Mouse (Mus musculus): ENCODE data around the gene Pfas. TPM values are rescaled to one million over a fixed set of nuclear protein-coding genes. Genes with fewer than 3 reads are reported as not detected.
A peak's percentile ranks its signal among the peaks of the same experiment; 100 is the strongest.

Pfas gene
- polyA plus RNA-seq, 1 experiment from 2014 or later: 19.1 TPM

DNA sequence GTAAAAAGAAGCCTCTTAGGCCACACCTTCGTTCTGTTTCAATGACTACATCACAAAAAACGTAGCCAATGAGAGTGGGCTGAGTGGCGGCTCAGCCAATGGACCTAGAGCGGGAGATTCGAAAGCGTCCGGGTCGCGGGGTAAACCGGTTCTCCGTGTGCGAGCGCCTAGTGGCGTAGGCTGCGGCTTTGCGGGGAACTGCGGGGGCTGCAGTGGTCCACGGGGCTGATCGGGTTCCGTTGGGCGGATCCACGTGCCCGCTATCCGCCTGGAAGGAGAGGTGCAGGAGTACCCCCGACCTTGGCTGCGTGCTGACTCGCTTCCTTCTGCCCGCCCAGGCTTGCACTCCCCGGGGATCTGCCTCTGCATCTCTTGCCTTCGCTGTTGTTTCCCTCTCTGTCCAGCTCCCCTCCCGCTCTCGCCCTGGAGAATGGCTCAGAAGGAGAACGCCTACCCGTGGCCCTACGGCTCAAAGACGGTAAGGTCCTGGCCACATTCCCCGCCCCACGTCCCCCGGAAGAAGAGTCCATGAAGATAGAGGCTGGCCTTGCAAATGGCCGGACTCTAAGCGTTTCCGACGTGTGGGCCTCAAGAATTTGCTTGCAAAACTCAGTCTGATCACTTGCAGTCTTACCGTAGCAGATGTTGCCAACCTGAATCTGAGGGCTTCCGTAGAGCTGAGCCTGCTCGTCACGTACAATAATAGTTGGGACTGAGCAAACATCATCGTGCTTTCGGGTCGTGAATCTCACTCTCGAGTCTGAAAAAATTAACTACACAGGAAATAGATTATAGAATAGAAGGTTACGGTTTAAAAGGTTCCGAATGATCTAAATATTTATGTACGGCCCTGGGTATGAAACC lies 37.5 kb upstream of the Pfas start, which contains the start of gene Aurkb:
Aurkb (plus strand) TSS at position 117 of the 864 bp plus-strand sequence.
- Histone ChIP-seq H3K36me3 (ENCODE audit: control insufficient read depth, insufficient read depth, low read length) (peaks cover 26% of the 10 kb centered on the region), H3K9ac (ENCODE audit: low read depth, low read length) (peak within 1 kb of the TSS; percentile 81), H3K27ac (replicated peaks; ENCODE audit: low read depth, low read length) (peak within 1 kb of the TSS; percentile 85), H3K4me2 (ENCODE audit: low read depth, low read length) (peak within 1 kb of the TSS; percentile 80), H3K4me1 (ENCODE audit: control insufficient read depth, insufficient read depth, low read length) (no peaks in the 10 kb centered on the region), H3K27me3 (replicated peaks; ENCODE audit: control insufficient read depth, insufficient read depth, low read length) (no peaks in the 10 kb centered on the region), H3K4me3 (ENCODE audit: low read depth, low read length) (peak within 1 kb of the TSS; percentile 76), H3K9me3 (ENCODE audit: control insufficient read depth, low read length) (no peaks in the 10 kb centered on the region)
- under 1% methylated on average over 41 of the region's 54 CpGs for WGBS
- peak; percentile 97 for DNase-seq (ENCODE audit: low spot score)
- peak; percentile 84 for ATAC-seq (ENCODE audit: low read depth)

DNA sequence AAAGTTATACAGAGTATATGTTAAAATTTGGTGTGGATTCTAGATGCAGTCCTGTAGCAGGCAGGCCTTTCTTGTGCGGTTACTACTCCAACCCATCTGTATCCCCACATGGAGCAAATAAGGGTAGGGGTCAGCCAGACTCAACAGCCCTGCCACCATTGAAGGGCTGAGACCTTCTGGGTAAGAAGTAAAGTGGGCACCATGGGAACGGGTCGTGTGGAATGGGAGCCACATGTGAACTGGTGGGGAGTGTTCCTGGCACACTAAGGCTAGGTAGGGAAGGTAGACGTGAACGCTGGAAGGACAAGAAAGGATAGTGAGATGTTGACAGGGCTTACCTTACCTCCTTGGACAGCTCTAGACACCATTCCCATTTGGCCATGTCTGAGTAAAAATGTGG lies 29.9 kb upstream of the Pfas start:
- no peak overlapping the region for H3K9ac ChIP-seq (ENCODE audit: low read depth, low read length)
- H3K4me2 ChIP-seq (ENCODE audit: low read depth, low read length): peak overlapping the region; percentile 66
- peaks cover 19% of the 10 kb centered on the region for H3K4me1 ChIP-seq (ENCODE audit: control insufficient read depth, insufficient read depth, low read length)
- no peaks in the 10 kb centered on the region for H3K27me3 ChIP-seq (replicated peaks; ENCODE audit: control insufficient read depth, insufficient read depth, low read length)
- H3K27ac ChIP-seq (replicated peaks; ENCODE audit: low read depth, low read length): no peak overlapping the region
- H3K4me3 ChIP-seq (ENCODE audit: low read depth, low read length): peak overlapping the region; percentile 53; the same call in 1 of the 2 replicates
- ATAC-seq (ENCODE audit: low read depth) (no peak), DNase-seq (ENCODE audit: low spot score) (no peak)
- WGBS: 67% methylated on average over 5 of the region's 5 CpGs
- peaks cover 29% of the 10 kb centered on the region for H3K36me3 ChIP-seq (ENCODE audit: control insufficient read depth, insufficient read depth, low read length)
- H3K9me3 ChIP-seq (ENCODE audit: control insufficient read depth, low read length): no peaks in the 10 kb centered on the region

DNA sequence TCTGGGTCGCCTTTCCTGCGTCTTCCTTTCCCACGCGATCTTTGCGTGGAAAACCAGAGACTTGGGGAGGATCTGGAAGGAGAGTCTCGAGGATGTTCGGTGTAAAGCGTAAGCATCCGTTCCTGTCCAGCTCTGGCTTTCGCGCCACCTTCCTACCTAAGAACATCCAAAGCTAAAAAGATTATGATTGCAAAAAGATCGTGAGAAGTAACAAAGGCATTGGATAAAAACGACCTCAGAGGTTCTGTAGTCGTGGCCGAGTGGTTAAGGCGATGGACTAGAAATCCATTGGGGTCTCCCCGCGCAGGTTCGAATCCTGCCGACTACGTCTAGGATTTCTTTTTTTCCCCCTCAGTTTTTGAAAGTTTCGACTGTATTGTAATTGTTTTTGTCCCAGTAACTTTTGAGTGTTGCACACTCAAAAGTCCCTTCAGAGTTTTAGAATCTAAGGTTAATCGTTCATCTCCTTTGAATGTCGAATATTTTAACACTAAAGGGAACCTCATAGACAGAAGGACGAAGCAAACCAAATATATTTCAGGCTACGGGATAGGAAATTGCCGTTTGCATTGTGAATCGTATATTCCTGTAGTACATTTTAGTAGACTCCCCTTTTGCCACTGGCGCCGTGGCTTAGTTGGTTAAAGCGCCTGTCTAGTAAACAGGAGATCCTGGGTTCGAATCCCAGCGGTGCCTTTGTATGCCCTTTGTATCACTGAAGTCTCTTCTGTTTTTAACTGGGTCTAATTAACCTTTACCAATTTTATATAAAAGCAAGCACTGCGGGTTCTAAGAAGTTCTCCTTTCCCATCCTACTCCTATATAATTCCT lies 29.2 kb upstream of the Pfas start:
- DNase-seq (ENCODE audit: low spot score): peak; percentile 94
- peak overlapping the region; percentile 53 for H3K4me3 ChIP-seq (ENCODE audit: low read depth, low read length)
- peak; percentile 14 for ATAC-seq (ENCODE audit: low read depth)
- H3K36me3 ChIP-seq (ENCODE audit: control insufficient read depth, insufficient read depth, low read length): peaks cover 35% of the 10 kb centered on the region
- WGBS: under 1% methylated on average over 34 of the region's 34 CpGs
- H3K9me3 ChIP-seq (ENCODE audit: control insufficient read depth, low read length): no peaks in the 10 kb centered on the region
- peak overlapping the region; percentile 51 for H3K4me2 ChIP-seq (ENCODE audit: low read depth, low read length)
- peaks cover 19% of the 10 kb centered on the region for H3K4me1 ChIP-seq (ENCODE audit: control insufficient read depth, insufficient read depth, low read length)
- peak overlapping the region; percentile 67 for H3K9ac ChIP-seq (ENCODE audit: low read depth, low read length)
- H3K27me3 ChIP-seq (replicated peaks; ENCODE audit: control insufficient read depth, insufficient read depth, low read length): no peaks in the 10 kb centered on the region
- H3K27ac ChIP-seq (replicated peaks; ENCODE audit: low read depth, low read length): peak overlapping the region; percentile 75

DNA sequence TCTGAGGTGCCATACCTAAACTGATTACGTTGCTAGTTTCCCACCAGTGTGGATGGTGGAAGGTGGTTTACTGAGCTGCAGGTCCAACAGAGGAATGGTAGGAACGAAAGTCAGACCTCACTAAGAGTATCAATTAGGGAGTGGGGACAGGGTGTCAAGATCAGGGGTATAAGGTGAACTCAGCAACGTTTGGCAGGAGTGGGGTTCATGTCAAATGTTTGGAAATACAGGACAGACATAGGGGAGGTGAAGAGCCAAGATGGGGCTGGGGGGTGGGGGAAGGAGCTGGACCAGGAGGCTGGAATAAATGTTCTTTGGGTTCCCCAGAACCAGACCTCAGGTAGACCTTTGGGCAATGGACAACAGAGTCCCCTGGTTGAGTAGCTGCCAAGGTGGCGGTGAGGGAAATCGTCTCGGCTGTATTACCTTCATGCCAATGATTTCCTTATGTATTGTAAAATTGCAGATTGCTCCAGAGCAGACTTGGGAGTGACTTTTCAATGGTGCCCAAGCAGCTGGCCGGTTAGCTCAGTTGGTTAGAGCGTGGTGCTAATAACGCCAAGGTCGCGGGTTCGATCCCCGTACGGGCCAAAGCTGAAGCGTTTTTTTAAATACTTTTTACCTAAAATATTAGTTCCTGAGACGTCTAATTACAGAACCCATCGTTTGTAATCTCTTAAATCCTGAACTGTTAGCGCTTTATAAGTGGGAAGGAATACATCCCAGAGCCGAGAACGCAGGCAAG lies 28.4 kb upstream of the Pfas start:
- ATAC-seq (ENCODE audit: low read depth) (no peak), DNase-seq (ENCODE audit: low spot score) (peak; percentile 88)
- Histone ChIP-seq H3K36me3 (ENCODE audit: control insufficient read depth, insufficient read depth, low read length) (peaks cover 41% of the 10 kb centered on the region), H3K4me2 (ENCODE audit: low read depth, low read length) (peak overlapping the region; percentile 51), H3K27me3 (replicated peaks; ENCODE audit: control insufficient read depth, insufficient read depth, low read length) (no peaks in the 10 kb centered on the region), H3K27ac (replicated peaks; ENCODE audit: low read depth, low read length) (peak overlapping the region; percentile 75), H3K4me1 (ENCODE audit: control insufficient read depth, insufficient read depth, low read length) (peaks cover 19% of the 10 kb centered on the region), H3K9me3 (ENCODE audit: control insufficient read depth, low read length) (no peaks in the 10 kb centered on the region), H3K9ac (ENCODE audit: low read depth, low read length) (peak overlapping the region; percentile 67), H3K4me3 (ENCODE audit: low read depth, low read length) (peak overlapping the region; percentile 53)
- 10% methylated on average over 20 of the region's 20 CpGs for WGBS

DNA sequence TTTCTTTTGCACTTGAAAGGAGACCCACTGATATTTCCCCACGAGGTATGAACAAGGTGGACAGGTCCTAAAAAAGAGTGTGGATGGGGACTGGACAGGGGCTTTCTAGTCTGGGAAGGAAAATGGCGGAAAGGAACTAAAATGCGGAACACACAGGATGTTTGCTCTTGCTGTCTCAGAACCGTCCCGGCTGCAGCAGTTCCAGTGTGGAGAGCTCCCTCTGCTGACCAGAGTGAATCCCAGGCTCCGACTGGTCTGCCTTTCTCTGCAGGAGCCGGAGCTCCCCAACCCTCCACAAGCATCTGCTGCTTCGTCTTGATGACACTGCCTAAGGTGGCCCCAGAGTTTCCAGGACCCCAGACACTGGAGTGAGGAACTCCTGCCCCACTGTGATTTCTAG lies 27.6 kb upstream of the Pfas start:
- H3K9me3 ChIP-seq (ENCODE audit: control insufficient read depth, low read length): no peaks in the 10 kb centered on the region
- H3K27ac ChIP-seq (replicated peaks; ENCODE audit: low read depth, low read length): peak overlapping the region; percentile 74; the same call in 1 of the 2 replicates
- H3K9ac ChIP-seq (ENCODE audit: low read depth, low read length): peak overlapping the region; percentile 40
- WGBS: 7% methylated on average over 6 of the region's 8 CpGs
- peak overlapping the region; percentile 51 for H3K4me2 ChIP-seq (ENCODE audit: low read depth, low read length)
- ATAC-seq (ENCODE audit: low read depth): peak; percentile 19; the same call in 1 of the 2 replicates
- H3K27me3 ChIP-seq (replicated peaks; ENCODE audit: control insufficient read depth, insufficient read depth, low read length): no peaks in the 10 kb centered on the region
- H3K4me3 ChIP-seq (ENCODE audit: low read depth, low read length): peak overlapping the region; percentile 53; the same call in 1 of the 2 replicates
- H3K4me1 ChIP-seq (ENCODE audit: control insufficient read depth, insufficient read depth, low read length): peaks cover 19% of the 10 kb centered on the region
- DNase-seq (ENCODE audit: low spot score): peak; percentile 93
- peaks cover 49% of the 10 kb centered on the region for H3K36me3 ChIP-seq (ENCODE audit: control insufficient read depth, insufficient read depth, low read length)

DNA sequence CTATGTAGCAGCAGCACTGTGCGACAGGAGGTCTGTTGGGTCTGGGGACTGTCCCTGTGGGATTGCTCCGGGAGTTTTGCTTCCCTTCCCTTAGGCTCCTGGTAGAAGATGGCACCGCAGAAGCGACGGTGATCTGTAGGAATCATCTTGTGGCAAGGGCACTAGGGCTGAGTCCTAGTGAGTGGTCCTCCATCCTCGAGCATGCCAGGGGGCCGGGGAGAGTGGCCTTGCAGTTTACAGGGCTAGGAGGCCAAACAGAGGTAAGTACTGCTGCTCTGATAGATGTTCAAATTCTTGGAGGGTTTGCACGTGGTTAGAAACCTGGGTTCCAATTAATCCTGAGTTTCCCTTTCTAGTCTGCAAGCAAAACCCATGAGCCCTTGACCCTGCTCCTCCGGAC lies 27.2 kb upstream of the Pfas start:
- H3K4me3 ChIP-seq (ENCODE audit: low read depth, low read length): no peak overlapping the region
- peak overlapping the region; percentile 40 for H3K9ac ChIP-seq (ENCODE audit: low read depth, low read length)

DNA sequence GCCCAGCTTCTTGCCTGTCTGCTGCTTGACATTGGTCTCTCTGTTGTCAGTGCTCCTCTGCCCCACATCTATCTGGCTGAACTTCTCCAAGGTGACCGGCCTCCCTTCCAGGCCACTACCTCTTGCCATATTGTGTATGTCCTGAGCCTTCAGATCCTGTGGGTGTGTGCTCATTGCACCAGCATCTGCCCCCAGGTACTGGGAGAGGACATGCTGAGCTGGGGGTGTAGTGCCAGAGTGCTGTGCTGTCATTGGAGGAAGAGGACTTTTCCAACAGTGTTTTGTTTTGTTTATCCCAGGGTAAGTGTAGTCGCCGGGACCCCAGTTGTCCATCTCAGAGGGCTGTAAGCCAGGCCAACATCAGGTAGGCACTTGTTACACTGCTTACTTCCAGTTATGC lies 26.3 kb upstream of the Pfas start:
- Histone ChIP-seq H3K4me2 (ENCODE audit: low read depth, low read length) (no peak overlapping the region), H3K27ac (replicated peaks; ENCODE audit: low read depth, low read length) (no peak overlapping the region), H3K4me3 (ENCODE audit: low read depth, low read length) (no peak overlapping the region), H3K27me3 (replicated peaks; ENCODE audit: control insufficient read depth, insufficient read depth, low read length) (no peaks in the 10 kb centered on the region), H3K9me3 (ENCODE audit: control insufficient read depth, low read length) (no peaks in the 10 kb centered on the region), H3K4me1 (ENCODE audit: control insufficient read depth, insufficient read depth, low read length) (peaks cover 19% of the 10 kb centered on the region), H3K9ac (ENCODE audit: low read depth, low read length) (no peak overlapping the region), H3K36me3 (ENCODE audit: control insufficient read depth, insufficient read depth, low read length) (peaks cover 62% of the 10 kb centered on the region)
- no peak for ATAC-seq (ENCODE audit: low read depth)
- DNase-seq (ENCODE audit: low spot score): no peak
- WGBS: 96% methylated on average over 3 of the region's 3 CpGs

More for the DNA sequence above, 27.2 kb upstream of the Pfas start:
- Histone ChIP-seq H3K36me3 (ENCODE audit: control insufficient read depth, insufficient read depth, low read length) (peaks cover 54% of the 10 kb centered on the region), H3K4me1 (ENCODE audit: control insufficient read depth, insufficient read depth, low read length) (peaks cover 19% of the 10 kb centered on the region), H3K27me3 (replicated peaks; ENCODE audit: control insufficient read depth, insufficient read depth, low read length) (no peaks in the 10 kb centered on the region), H3K9me3 (ENCODE audit: control insufficient read depth, low read length) (no peaks in the 10 kb centered on the region), H3K4me2 (ENCODE audit: low read depth, low read length) (peak overlapping the region; percentile 51), H3K27ac (replicated peaks; ENCODE audit: low read depth, low read length) (peak overlapping the region; percentile 74; the same call in 1 of the 2 replicates)
- 82% methylated on average over 9 of the region's 9 CpGs for WGBS
- ATAC-seq (ENCODE audit: low read depth) (no peak), DNase-seq (ENCODE audit: low spot score) (no peak)

DNA sequence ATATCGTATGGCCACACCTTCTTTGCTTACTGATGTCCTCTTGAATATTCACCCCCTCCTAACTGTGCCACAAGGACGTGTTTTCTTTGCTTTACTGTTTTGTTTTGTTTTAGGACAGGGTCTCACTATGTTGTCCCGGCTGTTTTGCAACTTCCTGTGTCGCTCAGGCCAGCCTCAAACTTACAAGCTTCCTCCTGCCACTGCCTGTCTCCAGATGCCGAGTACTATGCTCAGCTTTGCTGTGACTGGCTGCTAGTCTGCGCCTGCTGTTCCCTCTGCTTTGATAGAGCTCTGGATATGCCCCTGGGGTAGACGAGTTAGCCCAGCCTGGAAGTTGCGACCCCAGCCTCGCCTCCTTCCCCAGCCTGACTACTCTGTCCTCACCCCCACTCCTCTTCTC lies 25.3 kb upstream of the Pfas start:
- no peak overlapping the region for H3K4me2 ChIP-seq (ENCODE audit: low read depth, low read length)
- H3K27me3 ChIP-seq (replicated peaks; ENCODE audit: control insufficient read depth, insufficient read depth, low read length): no peaks in the 10 kb centered on the region
- 57% methylated on average over 9 of the region's 9 CpGs for WGBS
- no peak overlapping the region for H3K9ac ChIP-seq (ENCODE audit: low read depth, low read length)
- H3K36me3 ChIP-seq (ENCODE audit: control insufficient read depth, insufficient read depth, low read length): peaks cover 72% of the 10 kb centered on the region
- DNase-seq (ENCODE audit: low spot score): no peak
- no peak overlapping the region for H3K4me3 ChIP-seq (ENCODE audit: low read depth, low read length)
- no peak for ATAC-seq (ENCODE audit: low read depth)
- H3K9me3 ChIP-seq (ENCODE audit: control insufficient read depth, low read length): no peaks in the 10 kb centered on the region
- H3K27ac ChIP-seq (replicated peaks; ENCODE audit: low read depth, low read length): no peak overlapping the region
- peaks cover 10% of the 10 kb centered on the region for H3K4me1 ChIP-seq (ENCODE audit: control insufficient read depth, insufficient read depth, low read length)

Measured in embryonic facial prominence, embryonic 14.5 days (tissue).